Mouse (Mus musculus) MEL (cell line): ENCODE data around the gene Snta1.

ENCODE experiments used
- CTCF ChIP-seq, 3 experiments: IDR thresholded peaks in 2 of 3; conservative IDR thresholded peaks in 1 of 3; 2 replicates each; pipeline ENCODE4 v1.5.1; 2011 to 2012; ENCODE audit warnings: low read length in 3 of 3, low read depth in 2 of 3, mild to moderate bottlenecking in 2 of 3, improper control_type of control experiment in 1 of 3, inconsistent platforms in 1 of 3, mixed read lengths in 1 of 3, moderate library complexity in 1 of 3; ENCODE audit not compliant: control insufficient read depth in 1 of 3, insufficient read depth in 1 of 3, poor library complexity in 1 of 3, severe bottlenecking in 1 of 3
- MEF2A ChIP-seq: IDR thresholded peaks from 2 replicates; pipeline ENCODE4 v1.6.1; 2014; ENCODE audit warnings: low read depth, mild to moderate bottlenecking, inconsistent platforms, low read length, improper control_type of control experiment; ENCODE audit not compliant: poor library complexity, insufficient replicate concordance, severe bottlenecking; ENCODE audit errors: extremely low read depth
- MYB ChIP-seq: IDR thresholded peaks from 2 replicates; pipeline ENCODE4 v1.6.1; 2011; ENCODE audit warnings: mild to moderate bottlenecking, low read depth, low read length, improper control_type of control experiment
- MYC ChIP-seq: IDR thresholded peaks from 2 replicates; pipeline ENCODE4 v1.6.1; 2011; ENCODE audit warnings: low read depth, mild to moderate bottlenecking, low read length, improper control_type of control experiment, moderate library complexity
- SMC3 ChIP-seq: IDR thresholded peaks from 2 replicates; pipeline ENCODE4 v1.6.1; 2011; ENCODE audit warnings: low read depth, low read length, improper control_type of control experiment
- TAL1 ChIP-seq: IDR thresholded peaks from 2 replicates; pipeline ENCODE4 v1.6.1; 2012; ENCODE audit warnings: mild to moderate bottlenecking, inconsistent platforms, low read length, moderate library complexity, mixed read lengths
- USF1 ChIP-seq: IDR thresholded peaks from 2 replicates; pipeline ENCODE4 v1.6.1; 2014; ENCODE audit warnings: low read depth, mild to moderate bottlenecking, inconsistent platforms, low read length, improper control_type of control experiment, moderate library complexity

GRCm38 (mm10) chr2:154448633-154449032, 40.7 kb upstream of the Snta1 start:
- TF ChIP-seq CTCF (IDR thresholded peaks at IDR 0.05 in 2 of 3, conservative IDR thresholded peaks at IDR 0.05 in 1 of 3; ENCODE audit: control insufficient read depth in 1 of 3, insufficient read depth in 1 of 3, low read depth in 2 of 3, low read length in 3 of 3, poor library complexity in 1 of 3, severe bottlenecking in 1 of 3): no peak
- no peak for TF ChIP-seq TAL1
- no peak for TF ChIP-seq MYB
- TF ChIP-seq MEF2A: no peak
- no peak for TF ChIP-seq USF1
- TF ChIP-seq SMC3: no peak
- no peak for TF ChIP-seq MYC
